23 mouse cellular contexts compared by ENCODE assay signal in the genomic region with DNA sequence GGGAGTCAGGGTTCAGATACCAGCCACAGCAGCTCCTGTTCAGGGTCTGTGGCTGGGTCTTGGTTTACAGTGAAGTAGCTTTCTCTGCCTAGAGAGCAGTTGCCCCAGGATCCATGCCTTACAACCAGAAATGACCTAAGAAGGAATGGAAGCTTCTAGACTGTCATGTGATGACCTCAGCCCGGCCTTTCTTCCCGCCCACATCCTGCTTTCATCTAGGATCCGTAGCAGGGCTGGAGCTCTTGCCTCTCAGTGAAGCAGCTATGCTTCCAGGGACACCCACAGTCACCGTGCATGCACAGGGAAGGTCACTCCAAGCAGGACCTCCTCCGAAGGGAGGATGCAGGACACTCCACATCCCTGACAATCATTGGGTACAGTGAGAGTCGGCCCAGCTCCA.
DNase-seq lines count a peak whose midpoint lies in the region; ATAC-seq and TF ChIP-seq lines count a peak whose summit lies in the region.
"Had no signal": no experiment of that assay in that cellular context is flagged by ENCODE, and none has a peak within 500 bp of the region (broad histone marks: within the 10 kb centered on the region; RNA-seq: fewer than 3 reads in every experiment).

No protein-coding gene starts in this region.

- H3K4me1 ChIP-seq in kidney, embryonic 16.5 days (ENCODE audit: insufficient read depth, low read length), result peaks cover 44% of the 10 kb centered on the region
- peaks cover 6% of the 10 kb centered on the region for H3K4me1 ChIP-seq in lung, adult 2 months (ENCODE audit: control insufficient read depth, insufficient read depth, low read length)

- no peak overlapping the region for H3K4me2 ChIP-seq in kidney, embryonic 16.5 days (replicated peaks; ENCODE audit: low read depth, low read length)
- H3K4me2 ChIP-seq: forebrain, embryonic 13.5 days; heart, embryonic 11.5 days; heart, embryonic 15.5 days; hindbrain, embryonic 13.5 days had no signal

- WGBS in kidney, embryonic 16.5 days, result 33% methylated on average over 6 of the region's 6 CpGs
- WGBS in lung, adult 2 months, result 52% methylated on average over 6 of the region's 6 CpGs

- no peak overlapping the region for H3K9ac ChIP-seq in kidney, embryonic 16.5 days (replicated peaks; ENCODE audit: low read length)
- H3K9ac ChIP-seq: forebrain, embryonic 13.5 days; forebrain, postnatal 0 days; heart, embryonic 15.5 days; hindbrain, embryonic 13.5 days had no signal

- H3K9me3 ChIP-seq in kidney, embryonic 16.5 days (ENCODE audit: low read length), result no peaks in the 10 kb centered on the region
- H3K9me3 ChIP-seq: embryonic facial prominence, embryonic 10.5 days; forebrain, embryonic 13.5 days; heart, embryonic 15.5 days; hindbrain, embryonic 13.5 days had no signal

- peak; percentile 18; the same call in 1 of the 2 replicates for TF ChIP-seq POLR2A in lung, adult 2 months (IDR thresholded peaks at IDR 0.05; ENCODE audit: borderline replicate concordance, extremely low read depth, low read depth, low read length)

- H3K27ac ChIP-seq in kidney, embryonic 16.5 days (ENCODE audit: low read length), result no peak overlapping the region
- H3K27ac ChIP-seq: embryonic facial prominence, embryonic 10.5 days; forebrain, embryonic 13.5 days; heart, embryonic 15.5 days; hindbrain, embryonic 13.5 days had no signal

- DNase-seq in adrenal gland, postnatal 14 days, result peak; percentile 45
- no peak for DNase-seq in adrenal gland, adult 18-20 months (ENCODE audit: low spot score in 2 of 2)
- peak; percentile 28 for DNase-seq in kidney, adult 9 months
- DNase-seq in lung, adult 2 months, result no peak
- DNase-seq in lung, postnatal 25 days (ENCODE audit: low spot score), result no peak
- DNase-seq in 3T3-L1 (ENCODE audit: low read depth, low spot score), result peak; percentile 42
- no peak for DNase-seq in layer of hippocampus, adult 9-10 months (ENCODE audit: low spot score)
- DNase-seq: adrenal gland, adult 2 months; adrenal gland, postnatal 36 days; cerebellum, adult 2 months; cerebellum, postnatal 10 days; forebrain, postnatal 0 days; gastrocnemius, postnatal 36 days; heart, adult 11 months; heart, postnatal 14 days had no signal

- H3K27me3 ChIP-seq in kidney, embryonic 16.5 days (ENCODE audit: insufficient read depth, low read length), result no peaks in the 10 kb centered on the region
- H3K27me3 ChIP-seq: forebrain, embryonic 13.5 days; hindbrain, embryonic 13.5 days; Patski had no signal

- H3K4me3 ChIP-seq in kidney, embryonic 16.5 days (ENCODE audit: low read length), result no peak overlapping the region
- no peak overlapping the region for H3K4me3 ChIP-seq in lung, adult 2 months (replicated peaks; ENCODE audit: extremely low read depth, low read depth, low read length)
- H3K4me3 ChIP-seq: embryonic facial prominence, embryonic 10.5 days; forebrain, embryonic 13.5 days; heart, embryonic 15.5 days; hindbrain, embryonic 13.5 days had no signal

- H3K36me3 ChIP-seq in kidney, embryonic 16.5 days (ENCODE audit: insufficient read depth, low read length), result no peaks in the 10 kb centered on the region
- H3K36me3 ChIP-seq: embryonic facial prominence, embryonic 10.5 days; heart, embryonic 15.5 days; hindbrain, embryonic 13.5 days had no signal

- ATAC-seq in kidney, embryonic 16.5 days (ENCODE audit: low FRiP score, low TSS enrichment), result no peak
- ATAC-seq: activated CD4-positive, CD25-positive, alpha-beta regulatory T cell, adult 4 months; forebrain, embryonic 13.5 days; forebrain, postnatal 0 days; Patski had no signal

- no peak for TF ChIP-seq CTCF in lung, adult 2 months (IDR thresholded peaks at IDR 0.05; ENCODE audit: insufficient read depth, low read length)

Comparison
In these comparisons a context has a peak if more than half of its experiments do, and no peak if none do; other contexts are left out.
1. DNase-seq: peak in adrenal gland, postnatal 14 days (single experiment), kidney, adult 9 months (single experiment) and 3T3-L1 (single experiment); none in adrenal gland, adult 18-20 months (0 of 2), lung, adult 2 months (single experiment), lung, postnatal 25 days (single experiment) and layer of hippocampus, adult 9-10 months (single experiment).